Mouse (Mus musculus) brain, embryonic 18.5 days (tissue): Measurements from ENCODE around the gene Gucy2f.
"Not testable (repeated sequence)": the region's sequence is repeated elsewhere in the genome, so short reads cannot be mapped to it uniquely, and the experiment has no call there.

Experiments used
- DNase-seq: peaks from one replicate; pipeline ENCODE4 v3.0.0-alpha.2; 2012; ENCODE audit warnings: low read depth, low spot score

Gene Gucy2f

GRCm38 (mm10) chrX:142196831-142197230 lies at the start of gene Gucy2f:
Gucy2f (minus strand) TSS chrX:142196931.
- DNase-seq: no peak

GRCm38 (mm10) chrX:142245682-142246327 lies 49.1 kb upstream of the Gucy2f start:
- DNase-seq: no peak

GRCm38 (mm10) chrX:142237101-142237500 lies 40.4 kb upstream of the Gucy2f start:
- DNase-seq: no peak

- DNase-seq: not testable (repeated sequence)
These were observed 39.4 kb upstream of the Gucy2f start for GRCm38 (mm10) chrX:142236146-142236545.

- DNase-seq: no peak
These were observed 32.0 kb upstream of the Gucy2f start for GRCm38 (mm10) chrX:142228769-142229158.

GRCm38 (mm10) chrX:142228055-142228768 lies 31.5 kb upstream of the Gucy2f start:
- peak; percentile 60 for DNase-seq

- peak; percentile 20 for DNase-seq
These were observed 30.8 kb upstream of the Gucy2f start for GRCm38 (mm10) chrX:142227398-142228054.

- DNase-seq: no peak
These were observed 29.8 kb upstream of the Gucy2f start, which contains the start of gene Nxt2 for GRCm38 (mm10) chrX:142226542-142226941. Nxt2 (plus strand) TSS chrX:142226770.

GRCm38 (mm10) chrX:142200295-142200694 lies 3.6 kb upstream of the Gucy2f start:
- no peak for DNase-seq

GRCm38 (mm10) chrX:142195551-142195950 lies 1.2 kb downstream of the Gucy2f start:
- no peak for DNase-seq

- DNase-seq: no peak
These were observed 2.3 kb downstream of the Gucy2f start for GRCm38 (mm10) chrX:142194420-142194819.

GRCm38 (mm10) chrX:142190355-142190754 lies 6.4 kb downstream of the Gucy2f start:
- no peak for DNase-seq

- no peak for DNase-seq
These were observed 7.6 kb downstream of the Gucy2f start for GRCm38 (mm10) chrX:142189023-142189703.

- no peak for DNase-seq
These were observed 14.7 kb downstream of the Gucy2f start for GRCm38 (mm10) chrX:142182026-142182425.

- DNase-seq: no peak
These were observed 19.8 kb downstream of the Gucy2f start for GRCm38 (mm10) chrX:142176981-142177380.

- DNase-seq: no peak
These were observed 81.0 kb downstream of the Gucy2f start for GRCm38 (mm10) chrX:142115779-142116178.

- no peak for DNase-seq
These were observed 85.5 kb downstream of the Gucy2f start for GRCm38 (mm10) chrX:142111236-142111635.

- peak; percentile 12 for DNase-seq
These were observed 99.8 kb downstream of the Gucy2f start for GRCm38 (mm10) chrX:142096904-142097303.

GRCm38 (mm10) chrX:142095579-142095978 lies 101.2 kb downstream of the Gucy2f start:
- no peak for DNase-seq

- DNase-seq: no peak
These were observed 134.1 kb downstream of the Gucy2f start for GRCm38 (mm10) chrX:142062585-142062984.
